Mouse (Mus musculus) myocyte (in vitro differentiated cells): Measurements from ENCODE around the gene Gfi1.

ENCODE experiments used
- E2F4 ChIP-seq: IDR thresholded peaks from one replicate; pipeline ENCODE4 v1.6.1; 2011; ENCODE audit warnings: mild to moderate bottlenecking, control low read depth, moderate library complexity; ENCODE audit not compliant: insufficient read depth
- MAX ChIP-seq: IDR thresholded peaks from one replicate; pipeline ENCODE4 v1.6.1; 2011; ENCODE audit warnings: low read depth, mild to moderate bottlenecking, control low read depth
- MYOG ChIP-seq, 3 experiments: IDR thresholded peaks; one replicate each; pipeline ENCODE4 v1.6.1; 2011; ENCODE audit warnings: control low read depth in 2 of 3, low read depth in 2 of 3, mild to moderate bottlenecking in 2 of 3; ENCODE audit not compliant: insufficient read length in 2 of 3, control insufficient read depth in 1 of 3, insufficient read depth in 1 of 3
- POLR2A ChIP-seq: IDR thresholded peaks from one replicate; pipeline ENCODE4 v1.6.1; 2011; ENCODE audit warnings: low read depth, mild to moderate bottlenecking, control low read depth, moderate library complexity; ENCODE audit not compliant: insufficient read length
- POLR2AphosphoS2 ChIP-seq: IDR thresholded peaks from one replicate; pipeline ENCODE4 v1.6.1; 2011; ENCODE audit warnings: low read depth, control low read depth; ENCODE audit not compliant: insufficient read length
- USF1 ChIP-seq: IDR thresholded peaks from one replicate; pipeline ENCODE4 v1.6.1; 2011; ENCODE audit warnings: low read depth, mild to moderate bottlenecking, control low read depth, moderate library complexity

- TF ChIP-seq POLR2A (no peak), MAX (no peak), POLR2AphosphoS2 (no peak), E2F4 (no peak), MYOG (IDR thresholded peaks at IDR 0.05; ENCODE audit: control insufficient read depth in 1 of 3, insufficient read depth in 1 of 3, insufficient read length in 2 of 3, low read depth in 2 of 3) (no peak), USF1 (no peak)
Measured at GRCm38 (mm10) chr5:107731844-107732243, 6.0 kb upstream of the Gfi1 start.
